ENCODE assay signal across 22 mouse cellular contexts in genomic region chr3:27761031-27761430, GRCm38 (mm10).
"Had no signal": no experiment of that assay in that cellular context is flagged by ENCODE, and none has a peak within 500 bp of the region (broad histone marks: within the 10 kb centered on the region; RNA-seq: fewer than 3 reads in every experiment).

No protein-coding gene starts in this region.

- H3K9me3 ChIP-seq: heart, embryonic 13.5 days; heart, embryonic 15.5 days; hindbrain, embryonic 13.5 days; hindbrain, embryonic 15.5 days; limb, embryonic 13.5 days; limb, embryonic 15.5 days; liver, embryonic 12.5 days had no signal

- H3K27ac ChIP-seq: heart, embryonic 13.5 days; heart, embryonic 15.5 days; hindbrain, embryonic 13.5 days; hindbrain, embryonic 15.5 days; hindbrain, postnatal 0 days; kidney, postnatal 0 days; left cerebral cortex, adult 2 months; limb, embryonic 13.5 days; limb, embryonic 15.5 days; liver, embryonic 12.5 days; liver, embryonic 14.5 days had no signal

- H3K4me1 ChIP-seq: hindbrain, embryonic 13.5 days; liver, embryonic 12.5 days had no signal

- H3K36me3 ChIP-seq: heart, embryonic 13.5 days; heart, embryonic 15.5 days; hindbrain, embryonic 13.5 days; hindbrain, embryonic 15.5 days; limb, embryonic 13.5 days; limb, embryonic 15.5 days; liver, embryonic 12.5 days had no signal

- H3K4me2 ChIP-seq: heart, embryonic 11.5 days; heart, embryonic 13.5 days; heart, embryonic 15.5 days; hindbrain, embryonic 13.5 days; hindbrain, embryonic 15.5 days; limb, embryonic 13.5 days; limb, embryonic 15.5 days; liver, embryonic 12.5 days had no signal

- H3K9ac ChIP-seq: heart, embryonic 13.5 days; heart, embryonic 15.5 days; hindbrain, embryonic 13.5 days; hindbrain, embryonic 15.5 days; limb, embryonic 13.5 days; limb, embryonic 15.5 days; liver, embryonic 12.5 days; liver, embryonic 14.5 days had no signal

- ATAC-seq: hindbrain, postnatal 0 days; intestine, embryonic 16.5 days; liver, embryonic 12.5 days had no signal

- H3K4me3 ChIP-seq: heart, embryonic 13.5 days; heart, embryonic 15.5 days; hindbrain, embryonic 13.5 days; hindbrain, embryonic 15.5 days; left cerebral cortex, adult 2 months; limb, embryonic 13.5 days; limb, embryonic 15.5 days; liver, embryonic 12.5 days had no signal

- DNase-seq: gastrocnemius, postnatal 14 days; gastrocnemius, postnatal 36 days; heart, postnatal 14 days; heart, postnatal 36 days; kidney, postnatal 25 days; layer of hippocampus, adult 9-11 months; layer of hippocampus, postnatal 36 days; left cerebral cortex, postnatal 4 days; lung, adult 18-20 months had no signal

- H3K27me3 ChIP-seq: heart, embryonic 13.5 days; heart, embryonic 15.5 days; hindbrain, embryonic 13.5 days; hindbrain, embryonic 15.5 days; limb, embryonic 13.5 days; limb, embryonic 15.5 days; liver, embryonic 12.5 days had no signal
